Mouse (Mus musculus): ENCODE data around the gene Rbm34. TPM values are rescaled to one million over a fixed set of nuclear protein-coding genes. Genes with fewer than 3 reads are reported as not detected.

Gene Rbm34
- total and polyA plus RNA-seq, 3 experiments, result 25.9 TPM; not detected in 1

DNA sequence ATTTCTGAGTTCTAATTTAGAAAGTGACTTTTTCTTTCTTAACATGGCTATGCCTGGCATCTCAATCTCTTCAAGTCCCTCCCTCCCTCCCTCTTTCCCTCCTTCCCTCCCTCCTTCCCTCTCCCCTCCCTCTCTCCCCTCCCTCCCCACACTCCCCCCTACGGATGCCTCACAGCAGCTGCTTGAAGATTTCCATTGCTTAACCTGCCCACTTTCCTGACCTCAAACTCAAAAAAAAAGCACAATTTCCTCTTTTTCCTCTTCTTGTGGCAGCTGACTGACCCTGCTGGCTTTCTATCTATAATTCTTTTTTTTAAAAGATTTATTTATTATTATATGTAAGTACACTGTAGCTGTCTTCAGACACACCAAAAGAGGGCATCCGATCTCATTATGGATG lies 69.8 kb downstream of the Rbm34 start:
- Histone ChIP-seq H3K27ac (ENCODE audit: control insufficient read depth, low read depth, low read length) (no peak overlapping the region), H3K4me3 (ENCODE audit: control insufficient read depth in 1 of 2, insufficient read depth in 1 of 2, low read depth in 2 of 2, low read length in 2 of 2) (no peak overlapping the region), H3K79me2 (ENCODE audit: control insufficient read depth, insufficient read depth, low read length, poor library complexity) (no peaks in the 10 kb centered on the region), H3K9ac (ENCODE audit: control insufficient read depth, low read depth, low read length, poor library complexity, severe bottlenecking) (no peak overlapping the region), H3K9me3 (replicated peaks; ENCODE audit: insufficient read depth, low read length) (no peaks in the 10 kb centered on the region), H3K36me3 (ENCODE audit: control insufficient read depth in 1 of 2, insufficient read depth in 2 of 2, low read length in 2 of 2) (no peaks in the 10 kb centered on the region), H3K4me1 (ENCODE audit: control insufficient read depth in 1 of 2, insufficient read depth in 2 of 2, low read length in 2 of 2) (no peaks in the 10 kb centered on the region), H3K27me3 (ENCODE audit: control insufficient read depth in 1 of 2, insufficient read depth in 2 of 2, low read length in 2 of 2) (peaks cover 1 to 4% of the 10 kb centered on the region in 2 experiments; a peak in 1 of 4 replicates)
- DNase-seq (ENCODE audit: low read depth, low spot score), result no peak
- no peak for TF ChIP-seq USF1 (IDR thresholded peaks at IDR 0.05; ENCODE audit: low read depth, low read length)
- no peak for TF ChIP-seq USF2 (IDR thresholded peaks at IDR 0.05; ENCODE audit: borderline replicate concordance in 1 of 2, insufficient read depth in 1 of 2, low read depth in 1 of 2, low read length in 2 of 2)
- TF ChIP-seq TAL1 (IDR thresholded peaks at IDR 0.05; ENCODE audit: low read length), result no peak
- no peak for TF ChIP-seq TCF12 (IDR thresholded peaks at IDR 0.05; ENCODE audit: low read depth, low read length)
- no peak for TF ChIP-seq RCOR1 (IDR thresholded peaks at IDR 0.05; ENCODE audit: low read depth, low read length)
- TF ChIP-seq CHD1 (IDR thresholded peaks at IDR 0.05; ENCODE audit: low read depth, low read length), result no peak
- TF ChIP-seq MAX (IDR thresholded peaks at IDR 0.05; ENCODE audit: low read length), result no peak
- no peak for TF ChIP-seq RAD21 (IDR thresholded peaks at IDR 0.05; ENCODE audit: low read depth, low read length)
- TF ChIP-seq SMC3 (IDR thresholded peaks at IDR 0.05; ENCODE audit: low read depth, low read length), result no peak
- TF ChIP-seq HCFC1 (IDR thresholded peaks at IDR 0.05; ENCODE audit: low read depth, low read length), result no peak
- TF ChIP-seq EP300 (IDR thresholded peaks at IDR 0.05; ENCODE audit: low read depth in 1 of 2, low read length in 2 of 2), result no peak
- TF ChIP-seq BHLHE40 (IDR thresholded peaks at IDR 0.05; ENCODE audit: borderline replicate concordance, low read depth, low read length), result no peak
- TF ChIP-seq NRF1 (IDR thresholded peaks at IDR 0.05; ENCODE audit: insufficient read depth, low read depth, low read length, poor library complexity, severe bottlenecking), result no peak
- no peak for TF ChIP-seq GABPA (IDR thresholded peaks at IDR 0.05; ENCODE audit: low read depth, low read length)

Other genes starting within 250 kb of the Rbm34 start
- 618 and 676 TPM in 2 replicates for gene Tomm20, start 25.2 kb downstream of the Rbm34 start, total RNA-seq (2012; rRNA removed)
- gene Tomm20, start 25.2 kb downstream of the Rbm34 start, polyA plus RNA-seq (2012; ENCODE audit: insufficient read depth in 1 of 2, insufficient read length in 2 of 2, low read depth in 1 of 2, low replicate concordance in 2 of 2, missing spikeins in 1 of 2), result 100 to 1,000 TPM in 1 of 2 experiments, not detected in 1; 886 TPM
- gene Pard3, start 92.8 kb upstream of the Rbm34 start, total RNA-seq (2012; rRNA removed), result not detected in 2 replicates
- gene Pard3, start 92.8 kb upstream of the Rbm34 start, polyA plus RNA-seq (2012; ENCODE audit: insufficient read depth in 1 of 2, insufficient read length in 2 of 2, low read depth in 1 of 2, low replicate concordance in 2 of 2, missing spikeins in 1 of 2), result not detected